Mouse (Mus musculus) cortical plate, adult 2 months (tissue): ENCODE data around the gene Lrrc23.
A peak's percentile ranks its signal among the peaks of the same experiment; 100 is the strongest.

Source experiments
- CTCF ChIP-seq: fragments of 200-500 bp; IDR thresholded peaks from 2 replicates; pipeline ENCODE4 v1.5.1; 2011; ENCODE audit warnings: mild to moderate bottlenecking, control low read depth, low read length; ENCODE audit not compliant: insufficient read depth; ENCODE audit errors: extremely low read depth
- POLR2A ChIP-seq: fragments of 200-500 bp; IDR thresholded peaks from 2 replicates; pipeline ENCODE4 v1.6.1; 2011; ENCODE audit warnings: mild to moderate bottlenecking, low read length, control low read depth; ENCODE audit not compliant: insufficient read depth; ENCODE audit errors: extremely low read depth

- TF ChIP-seq CTCF: no peak
- TF ChIP-seq POLR2A: peak; percentile 97
These were observed 38.4 kb downstream of the Lrrc23 start, which contains the start of gene Grcc10 for GRCm38 (mm10) chr6:124740888-124741761.
